ENCODE assay signal across 25 mouse cellular contexts in the genomic region with DNA sequence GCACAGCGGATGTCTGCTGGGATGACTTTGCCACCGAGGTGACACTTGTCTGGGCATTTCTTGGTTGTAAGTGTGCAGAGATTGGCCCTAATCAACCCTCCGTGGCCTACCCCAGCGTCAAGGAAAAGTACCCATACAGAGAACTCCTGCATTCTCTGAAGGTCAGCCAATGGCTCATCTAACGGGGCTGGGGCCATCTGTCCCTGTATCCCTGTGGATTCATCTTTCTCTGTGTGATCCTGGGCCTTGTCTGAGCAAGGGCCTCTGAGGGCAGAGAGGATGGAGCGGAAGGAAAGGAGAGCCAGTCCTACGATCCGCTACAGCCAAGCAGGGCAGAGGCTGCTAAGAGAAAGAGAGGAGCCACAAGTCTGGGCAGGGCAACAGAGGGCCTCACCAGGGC. TPM values are rescaled to one million over a fixed set of nuclear protein-coding genes. Genes with fewer than 3 reads are reported as not detected.
DNase-seq lines count a peak whose midpoint lies in the region; ATAC-seq and TF ChIP-seq lines count a peak whose summit lies in the region.
"Had no signal": no experiment of that assay in that cellular context is flagged by ENCODE, and none has a peak within 500 bp of the region (broad histone marks: within the 10 kb centered on the region; RNA-seq: fewer than 3 reads in every experiment).

No protein-coding gene starts in this region.

- no peak overlapping the region for H3K4me3 ChIP-seq in cerebellum, adult 2 months (replicated peaks; ENCODE audit: insufficient read depth, low read depth, low read length)
- H3K4me3 ChIP-seq in forebrain, embryonic 13.5 days: no peak overlapping the region
- H3K4me3 ChIP-seq in forebrain, embryonic 12.5 days (replicated peaks): no peak overlapping the region
- H3K4me3 ChIP-seq in hindbrain, embryonic 13.5 days: no peak overlapping the region
- no peak overlapping the region for H3K4me3 ChIP-seq in hindbrain, embryonic 11.5 days (ENCODE audit: low read depth, low read length)
- no peak overlapping the region for H3K4me3 ChIP-seq in midbrain, embryonic 11.5 days (ENCODE audit: low read depth, low read length)
- no peak overlapping the region for H3K4me3 ChIP-seq in midbrain, embryonic 16.5 days (ENCODE audit: low read depth, low read length)
- H3K4me3 ChIP-seq: embryonic facial prominence, embryonic 13.5 days; embryonic facial prominence, embryonic 15.5 days; erythroblast, embryonic 14.5 days; forebrain, embryonic 15.5 days had no signal

- H3K27ac ChIP-seq in cerebellum, adult 2 months (ENCODE audit: insufficient read depth, low read length): 0 out of 2 replicates have a peak overlapping the region, but pooled peaks have one; percentile 3
- H3K27ac ChIP-seq in forebrain, embryonic 13.5 days: no peak overlapping the region
- H3K27ac ChIP-seq in forebrain, embryonic 12.5 days: no peak overlapping the region
- no peak overlapping the region for H3K27ac ChIP-seq in hindbrain, embryonic 13.5 days
- no peak overlapping the region for H3K27ac ChIP-seq in hindbrain, embryonic 11.5 days (ENCODE audit: low read depth, low read length)
- peak overlapping the region; percentile 41; the same call in 1 of the 2 replicates for H3K27ac ChIP-seq in midbrain, embryonic 11.5 days (ENCODE audit: low read depth, low read length)
- no peak overlapping the region for H3K27ac ChIP-seq in midbrain, embryonic 16.5 days (ENCODE audit: low read length)
- H3K27ac ChIP-seq: embryonic facial prominence, embryonic 13.5 days; embryonic facial prominence, embryonic 15.5 days; forebrain, embryonic 15.5 days had no signal

- no peak for ATAC-seq in forebrain, embryonic 13.5 days
- no peak for ATAC-seq in forebrain, embryonic 12.5 days (ENCODE audit: low FRiP score)
- ATAC-seq in hindbrain, embryonic 13.5 days (ENCODE audit: low FRiP score): no peak
- no peak for ATAC-seq in hindbrain, embryonic 11.5 days (ENCODE audit: low FRiP score)
- no peak for ATAC-seq in midbrain, embryonic 11.5 days (ENCODE audit: low FRiP score)
- ATAC-seq in midbrain, embryonic 16.5 days: no peak
- ATAC-seq: activated CD4-positive, CD25-positive, alpha-beta regulatory T cell, adult 4 months; CD4-positive, CD25-positive, alpha-beta regulatory T cell, adult 4 months; forebrain, embryonic 15.5 days; Patski had no signal

- TF ChIP-seq POLR2A in cerebellum, adult 2 months (IDR thresholded peaks at IDR 0.05; ENCODE audit: borderline replicate concordance, insufficient read depth, low read length): no peak

- 0 out of 2 replicates have a peak overlapping the region, but pooled peaks have one; percentile 1 for H3K9ac ChIP-seq in forebrain, embryonic 13.5 days
- H3K9ac ChIP-seq in forebrain, embryonic 12.5 days: no peak overlapping the region
- 0 out of 2 replicates have a peak overlapping the region, but pooled peaks have one; percentile 6 for H3K9ac ChIP-seq in hindbrain, embryonic 13.5 days
- no peak overlapping the region for H3K9ac ChIP-seq in hindbrain, embryonic 11.5 days (ENCODE audit: low read depth, low read length)
- H3K9ac ChIP-seq in midbrain, embryonic 11.5 days (ENCODE audit: low read length): no peak overlapping the region
- H3K9ac ChIP-seq in midbrain, embryonic 16.5 days (ENCODE audit: low read depth, low read length): no peak overlapping the region
- H3K9ac ChIP-seq: embryonic facial prominence, embryonic 13.5 days; embryonic facial prominence, embryonic 15.5 days; forebrain, embryonic 15.5 days had no signal

- 32% methylated on average over 8 of the region's 8 CpGs for WGBS in cerebellum, adult 2 months
- WGBS in forebrain, embryonic 13.5 days: 67% methylated on average over 8 of the region's 8 CpGs
- 66% methylated on average over 8 of the region's 8 CpGs for WGBS in forebrain, embryonic 12.5 days
- WGBS in hindbrain, embryonic 13.5 days: 74% methylated on average over 8 of the region's 8 CpGs
- 61% methylated on average over 8 of the region's 8 CpGs for WGBS in hindbrain, embryonic 11.5 days
- WGBS in midbrain, embryonic 11.5 days: 50% methylated on average over 8 of the region's 8 CpGs
- WGBS in midbrain, embryonic 16.5 days: 51% methylated on average over 8 of the region's 8 CpGs

- no peak overlapping the region for H3K4me2 ChIP-seq in forebrain, embryonic 13.5 days
- H3K4me2 ChIP-seq in forebrain, embryonic 12.5 days: no peak overlapping the region
- no peak overlapping the region for H3K4me2 ChIP-seq in hindbrain, embryonic 13.5 days
- H3K4me2 ChIP-seq in hindbrain, embryonic 11.5 days (replicated peaks; ENCODE audit: low read depth, low read length): no peak overlapping the region
- H3K4me2 ChIP-seq in midbrain, embryonic 11.5 days: no peak overlapping the region
- H3K4me2 ChIP-seq in midbrain, embryonic 16.5 days (ENCODE audit: low read length): no peak overlapping the region
- H3K4me2 ChIP-seq: embryonic facial prominence, embryonic 13.5 days; embryonic facial prominence, embryonic 15.5 days; forebrain, embryonic 15.5 days had no signal

- peak in 1 of 2 experiments; percentile 54 for DNase-seq in cerebellum, adult 2 months
- DNase-seq in cerebellum, postnatal 4 days (ENCODE audit: low spot score in 2 of 2): no peak
- DNase-seq in hindbrain, embryonic 11.5 days (ENCODE audit: low spot score): no peak
- DNase-seq in midbrain, embryonic 11.5 days (ENCODE audit: low spot score, missing footprints): no peak
- DNase-seq: adrenal gland, adult 8-10 months; adrenal gland, postnatal 14 days; adrenal gland, postnatal 36 days; B cell, adult 2 months; cerebellum, adult 11 months; cerebellum, adult 18-20 months; cerebellum, adult 9-10 months; cerebellum, postnatal 10 days; embryo, embryonic 11 days had no signal

- no peaks in the 10 kb centered on the region for H3K27me3 ChIP-seq in cerebellum, adult 2 months (ENCODE audit: control insufficient read depth, insufficient read depth, low read length)
- peaks cover 16% of the 10 kb centered on the region for H3K27me3 ChIP-seq in forebrain, embryonic 13.5 days
- H3K27me3 ChIP-seq in forebrain, embryonic 12.5 days: peaks cover 56% of the 10 kb centered on the region
- peaks cover 65% of the 10 kb centered on the region for H3K27me3 ChIP-seq in hindbrain, embryonic 13.5 days
- H3K27me3 ChIP-seq in hindbrain, embryonic 11.5 days (ENCODE audit: control insufficient read depth, insufficient read depth, low read length): peaks cover 15% of the 10 kb centered on the region
- H3K27me3 ChIP-seq in midbrain, embryonic 11.5 days (ENCODE audit: control insufficient read depth, insufficient read depth, low read length): peaks cover 21% of the 10 kb centered on the region
- 0 out of 2 replicates have a peak, but pooled peaks cover 2% of the 10 kb centered on the region for H3K27me3 ChIP-seq in midbrain, embryonic 16.5 days (ENCODE audit: control insufficient read depth, insufficient read depth, low read depth, low read length)

- peaks cover 80% of the 10 kb centered on the region for H3K4me1 ChIP-seq in cerebellum, adult 2 months (ENCODE audit: control insufficient read depth, insufficient read depth, low read length)
- peaks cover 70% of the 10 kb centered on the region for H3K4me1 ChIP-seq in forebrain, embryonic 13.5 days
- H3K4me1 ChIP-seq in forebrain, embryonic 12.5 days: peaks cover 75% of the 10 kb centered on the region
- H3K4me1 ChIP-seq in hindbrain, embryonic 13.5 days (replicated peaks): peaks cover 82% of the 10 kb centered on the region
- peaks cover 24% of the 10 kb centered on the region for H3K4me1 ChIP-seq in hindbrain, embryonic 11.5 days (replicated peaks; ENCODE audit: control insufficient read depth, insufficient read depth, low read length)
- H3K4me1 ChIP-seq in midbrain, embryonic 11.5 days (ENCODE audit: control insufficient read depth, insufficient read depth, low read length): peaks cover 51% of the 10 kb centered on the region
- H3K4me1 ChIP-seq in midbrain, embryonic 16.5 days (ENCODE audit: control insufficient read depth, insufficient read depth, low read length): peaks cover 24% of the 10 kb centered on the region

- H3K36me3 ChIP-seq in forebrain, embryonic 13.5 days (ENCODE audit: poor library complexity, severe bottlenecking): no peaks in the 10 kb centered on the region
- H3K36me3 ChIP-seq in forebrain, embryonic 12.5 days (replicated peaks): no peaks in the 10 kb centered on the region
- no peaks in the 10 kb centered on the region for H3K36me3 ChIP-seq in hindbrain, embryonic 13.5 days
- no peaks in the 10 kb centered on the region for H3K36me3 ChIP-seq in hindbrain, embryonic 11.5 days (ENCODE audit: control insufficient read depth, insufficient read depth, low read length)
- no peaks in the 10 kb centered on the region for H3K36me3 ChIP-seq in midbrain, embryonic 11.5 days (ENCODE audit: control insufficient read depth, insufficient read depth, low read length)
- H3K36me3 ChIP-seq in midbrain, embryonic 16.5 days (ENCODE audit: control insufficient read depth, insufficient read depth, low read length): no peaks in the 10 kb centered on the region
- H3K36me3 ChIP-seq: embryonic facial prominence, embryonic 13.5 days; embryonic facial prominence, embryonic 15.5 days; forebrain, embryonic 15.5 days; G1E had no signal

- TF ChIP-seq CTCF in cerebellum, adult 2 months (IDR thresholded peaks at IDR 0.05; ENCODE audit: borderline replicate concordance, insufficient read depth, low read depth, low read length): no peak

- no peaks in the 10 kb centered on the region for H3K9me3 ChIP-seq in forebrain, embryonic 13.5 days (replicated peaks)
- no peaks in the 10 kb centered on the region for H3K9me3 ChIP-seq in forebrain, embryonic 12.5 days
- no peaks in the 10 kb centered on the region for H3K9me3 ChIP-seq in hindbrain, embryonic 13.5 days
- H3K9me3 ChIP-seq in hindbrain, embryonic 11.5 days (ENCODE audit: control insufficient read depth, low read length): no peaks in the 10 kb centered on the region
- H3K9me3 ChIP-seq in midbrain, embryonic 11.5 days (ENCODE audit: control insufficient read depth, low read length): no peaks in the 10 kb centered on the region
- no peaks in the 10 kb centered on the region for H3K9me3 ChIP-seq in midbrain, embryonic 16.5 days (replicated peaks; ENCODE audit: control insufficient read depth, low read length, poor library complexity, severe bottlenecking)
- H3K9me3 ChIP-seq: embryonic facial prominence, embryonic 13.5 days; embryonic facial prominence, embryonic 15.5 days; forebrain, embryonic 15.5 days; G1E had no signal

RNA-seq across cellular contexts. Expression of a gene that starts 15.7 kb away (rescaled TPM):
- 51.9 and 56.3 TPM in 2 replicates for polyA plus RNA-seq in cerebellum, adult 2 months (2012; rRNA removed)
- 5.0 and 6.2 TPM in 2 replicates for polyA plus RNA-seq in forebrain, embryonic 13.5 days (2015; fragmentation: Nextera tagmentation; extraction: Ambion mirVana)
- 10.6 and 11.4 TPM in 2 replicates for polyA plus RNA-seq in forebrain, embryonic 12.5 days (2016; fragmentation: Nextera tagmentation; extraction: Ambion mirVana)
- polyA plus RNA-seq in hindbrain, embryonic 13.5 days (2015; fragmentation: Nextera tagmentation; extraction: Ambion mirVana): 9.4 and 11.4 TPM in 2 replicates
- polyA plus RNA-seq in hindbrain, embryonic 11.5 days (2014; fragmentation: Nextera tagmentation; extraction: Ambion mirVana): 4.6 and 5.6 TPM in 2 replicates
- 4.8 and 6.4 TPM in 2 replicates for polyA plus RNA-seq in midbrain, embryonic 11.5 days (2014; fragmentation: Nextera tagmentation; extraction: Ambion mirVana)
- 13.9 and 15.4 TPM in 2 replicates for polyA plus RNA-seq in midbrain, embryonic 16.5 days (2015; fragmentation: Nextera tagmentation; extraction: Ambion mirVana)
- polyA plus RNA-seq: activated CD4-positive, CD25-positive, alpha-beta regulatory T cell, adult 4 months; CD4-positive, CD25-positive, alpha-beta regulatory T cell, adult 4 months; erythroblast, embryonic 14.5 days; G1E; Patski had no signal

Comparison
In these comparisons a context has a peak if more than half of its experiments do, and no peak if none do; other contexts are left out.
1. H3K27ac ChIP-seq: peak in cerebellum, adult 2 months (single experiment) and midbrain, embryonic 11.5 days (single experiment); none in forebrain, embryonic 13.5 days (single experiment), forebrain, embryonic 12.5 days (single experiment), hindbrain, embryonic 13.5 days (single experiment), hindbrain, embryonic 11.5 days (single experiment) and midbrain, embryonic 16.5 days (single experiment).
2. H3K9ac ChIP-seq: peak in forebrain, embryonic 13.5 days (single experiment) and hindbrain, embryonic 13.5 days (single experiment); none in forebrain, embryonic 12.5 days (single experiment), hindbrain, embryonic 11.5 days (single experiment), midbrain, embryonic 11.5 days (single experiment) and midbrain, embryonic 16.5 days (single experiment).